ENCODE assay signal across 20 mouse cellular contexts in genomic region chr7:44565414-44565813, GRCm38 (mm10). TPM values are rescaled to one million over a fixed set of nuclear protein-coding genes. Genes with fewer than 3 reads are reported as not detected.
"Had no signal": no experiment of that assay in that cellular context is flagged by ENCODE, and none has a peak within 500 bp of the region (broad histone marks: within the 10 kb centered on the region; RNA-seq: fewer than 3 reads in every experiment).

No protein-coding gene starts in this region.

- ATAC-seq: hindbrain, embryonic 16.5 days; inflammation-experienced regulatory T-cells, adult 6 months; intestine, embryonic 15.5 days; intestine, postnatal 0 days; liver, embryonic 12.5 days had no signal

- DNase-seq: gastrocnemius, postnatal 25 days; heart, adult 18-20 months; heart, postnatal 10 days; kidney, adult 2 months; kidney, adult 9 months; kidney, postnatal 14 days; kidney, postnatal 36 days; layer of hippocampus, adult 9-11 months; layer of hippocampus, postnatal 36 days; left cerebral cortex, postnatal 4 days had no signal

RNA-seq across cellular contexts. Expression of gene Napsa, which starts 6.8 kb away (rescaled TPM):
- total RNA-seq: layer of hippocampus, adult 18-20 months; left cerebral cortex, adult 8-10 months had no signal

RNA-seq across cellular contexts. Expression of gene Kcnc3, which starts 25.1 kb away (rescaled TPM):
- total RNA-seq: hematopoietic stem cell, adult 5-6 weeks had no signal

RNA-seq across cellular contexts. Expression of gene Spib, which starts 33.5 kb away (rescaled TPM):
- total RNA-seq: gastrocnemius, adult 8-10 months; hematopoietic stem cell, adult 5-6 weeks; layer of hippocampus, adult 18-20 months; layer of hippocampus, postnatal 14 days had no signal
